Mouse (Mus musculus): ENCODE data around the gene Tcte2. TPM values are rescaled to one million over a fixed set of nuclear protein-coding genes. Genes with fewer than 3 reads are reported as not detected.

Gene Tcte2
- not detected for polyA plus RNA-seq (2017; shearing (Covaris generic))

GRCm38 (mm10) chr17:13761179-13761913, at the start of gene Tcte2:
Gene Tcte2, minus strand, starts transcription at chr17:13761825.

DNA sequence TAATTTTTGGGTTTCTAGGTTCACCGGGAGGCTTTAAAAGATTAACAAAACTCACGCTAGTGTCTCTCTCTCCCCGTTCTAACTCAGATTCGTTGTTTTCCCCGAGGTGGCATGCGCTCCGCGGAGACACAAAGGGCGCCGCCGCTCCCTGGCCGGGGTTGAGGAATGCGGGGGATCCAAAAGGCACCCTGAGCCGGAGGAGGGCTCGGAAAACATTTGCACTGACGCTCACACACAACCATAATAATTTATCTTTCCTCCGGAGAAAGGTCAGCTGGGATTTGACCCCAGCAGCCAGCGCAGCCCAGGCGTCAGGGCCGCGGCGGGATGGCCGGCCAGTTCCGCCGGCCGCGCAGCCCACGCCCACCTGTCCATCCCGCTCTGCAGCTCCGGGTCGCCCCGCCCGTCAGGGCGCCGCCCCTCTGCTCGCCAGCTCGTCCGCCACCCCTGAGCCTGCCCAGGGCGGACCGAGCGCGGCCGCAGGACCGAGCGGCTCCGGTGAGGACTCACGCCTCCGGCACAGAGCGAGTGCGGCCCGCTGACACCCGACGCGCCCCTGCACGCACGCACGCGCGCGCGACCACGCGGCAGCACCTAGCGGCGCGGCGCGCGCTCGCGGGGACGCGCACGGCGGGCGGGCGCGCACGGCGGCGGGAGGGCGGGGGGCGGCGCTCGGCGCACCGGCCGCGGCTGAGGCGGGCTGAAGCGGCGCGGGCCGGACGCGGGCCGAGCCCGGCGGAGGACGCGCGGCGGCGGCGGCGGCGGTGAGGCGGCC, 1.6 kb downstream of the Tcte2 start, which contains the start of gene Afdn:
TSS of gene Afdn (plus strand) at position 687 of the 775 bp plus-strand sequence.

Other genes starting within 250 kb of the Tcte2 start
- 2.4 TPM for gene Afdn, start 1.3 kb downstream of the Tcte2 start, polyA plus RNA-seq (2017; shearing (Covaris generic))
- gene Gm7168, start 186.5 kb upstream of the Tcte2 start, polyA plus RNA-seq (2017; shearing (Covaris generic)) = not detected
- gene Gm7356, start 241.9 kb upstream of the Tcte2 start, polyA plus RNA-seq (2017; shearing (Covaris generic)) = not detected